Mouse (Mus musculus) kidney, adult 2 months (tissue): ENCODE measurements around the gene 1110008P14Rik.

Source experiments
- CTCF ChIP-seq: fragments of 200-500 bp; conservative IDR thresholded peaks from 2 replicates; pipeline ENCODE4 v1.5.1; 2011; ENCODE audit warnings: low read depth, mild to moderate bottlenecking, control low read depth, low read length, moderate library complexity, mixed read lengths; ENCODE audit not compliant: insufficient read depth, insufficient read length
- POLR2A ChIP-seq: fragments of 200-500 bp; IDR thresholded peaks from one replicate; pipeline ENCODE4 v1.6.1; 2011; ENCODE audit warnings: low read depth, low read length, control low read depth

- TF ChIP-seq CTCF, result no peak
- TF ChIP-seq POLR2A, result no peak
Measured at GRCm38 (mm10) chr2:32342039-32342438, 39.7 kb downstream of the 1110008P14Rik start.
